Mouse (Mus musculus) A20 (cell line): ENCODE results near the gene 1700019D03Rik.
"Not testable (repeated sequence)": the region's sequence is repeated elsewhere in the genome, so short reads cannot be mapped to it uniquely, and the experiment has no call there.

Source experiments
- DNase-seq: peaks from one replicate; pipeline ENCODE4 v3.0.0-alpha.2; 2011; ENCODE audit warnings: low read depth, low spot score

1700019D03Rik gene

DNA sequence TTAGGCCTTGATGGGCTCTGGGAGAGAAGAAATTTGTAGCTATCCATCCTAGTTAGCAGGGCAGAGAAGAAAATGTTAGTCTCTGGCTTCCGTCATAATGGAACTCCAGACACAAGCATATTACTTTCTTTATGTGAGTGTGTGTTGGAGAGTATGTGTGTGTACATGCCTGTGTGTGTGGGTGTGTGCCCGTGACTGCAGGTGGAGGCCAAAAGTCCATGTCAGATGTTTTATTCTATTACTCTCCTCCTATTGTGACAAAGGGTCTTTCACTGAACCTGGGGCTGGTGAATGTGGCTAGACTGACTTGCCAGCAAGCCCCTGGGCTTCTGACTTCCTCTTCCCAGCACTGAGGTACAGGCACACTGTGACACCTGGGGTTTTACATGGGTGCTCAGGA, 65.5 kb downstream of the 1700019D03Rik start:
- peak; percentile 16 for DNase-seq

DNA sequence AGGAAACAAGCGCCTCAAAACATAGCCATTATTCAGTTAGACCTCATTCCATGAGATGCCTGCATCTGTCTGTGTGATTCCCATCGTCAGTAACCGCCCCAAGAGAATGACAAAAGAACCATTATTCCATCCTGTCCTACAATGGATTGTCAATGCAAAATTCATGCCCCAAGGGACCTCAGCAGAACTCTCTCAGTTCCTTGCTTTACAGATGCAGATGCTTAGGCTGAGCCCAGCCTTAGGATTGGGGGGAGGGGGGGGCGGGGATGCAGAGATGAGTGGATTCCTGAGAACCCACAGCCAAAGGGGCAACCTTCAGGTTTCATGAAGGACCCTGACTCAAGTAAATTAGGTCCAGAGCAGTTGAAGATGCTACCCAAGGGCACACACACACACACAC, 66.4 kb downstream of the 1700019D03Rik start:
- no peak for DNase-seq

DNA sequence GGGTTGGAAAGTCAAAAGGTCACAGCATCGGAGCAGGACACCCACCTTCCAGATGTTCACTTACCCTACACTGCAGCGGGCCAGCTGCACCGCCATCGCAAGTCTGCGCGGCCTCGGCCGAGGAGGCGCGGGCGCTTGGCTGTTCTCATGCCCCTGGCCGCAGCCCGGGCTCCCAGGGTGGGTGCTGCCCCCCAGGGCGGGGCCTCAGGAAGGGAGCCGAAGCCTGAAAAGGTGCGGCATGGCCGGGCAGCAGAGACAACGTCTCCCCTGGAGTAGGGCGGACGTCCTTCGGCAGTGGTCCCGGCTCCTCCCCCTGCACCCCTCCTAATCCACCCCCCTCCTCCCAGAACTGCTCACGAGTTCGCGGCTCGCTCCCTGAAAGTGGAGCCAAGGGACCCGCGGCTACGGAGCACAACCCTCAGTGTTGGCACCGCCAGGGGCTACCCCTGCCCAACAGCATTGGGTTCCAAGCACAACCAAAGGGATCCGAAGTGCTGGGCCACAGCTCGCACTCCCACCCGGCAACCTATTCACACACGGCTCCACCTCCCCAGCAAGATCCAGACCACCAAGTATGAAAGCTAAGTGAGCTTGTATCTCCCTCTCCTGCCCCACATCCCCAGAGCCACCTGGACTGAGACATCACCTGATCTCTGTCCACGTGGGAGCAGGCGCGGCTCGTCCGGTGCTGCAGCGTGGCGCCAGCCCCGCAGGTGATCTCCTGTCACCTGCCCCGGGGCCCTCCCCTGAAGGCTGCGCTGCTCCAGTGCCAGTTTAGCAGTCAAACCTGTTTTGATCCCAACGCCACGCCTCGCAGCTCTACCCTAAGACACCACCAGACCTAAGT, 67.2 kb downstream of the 1700019D03Rik start:
- peak; percentile 29 for DNase-seq

DNA sequence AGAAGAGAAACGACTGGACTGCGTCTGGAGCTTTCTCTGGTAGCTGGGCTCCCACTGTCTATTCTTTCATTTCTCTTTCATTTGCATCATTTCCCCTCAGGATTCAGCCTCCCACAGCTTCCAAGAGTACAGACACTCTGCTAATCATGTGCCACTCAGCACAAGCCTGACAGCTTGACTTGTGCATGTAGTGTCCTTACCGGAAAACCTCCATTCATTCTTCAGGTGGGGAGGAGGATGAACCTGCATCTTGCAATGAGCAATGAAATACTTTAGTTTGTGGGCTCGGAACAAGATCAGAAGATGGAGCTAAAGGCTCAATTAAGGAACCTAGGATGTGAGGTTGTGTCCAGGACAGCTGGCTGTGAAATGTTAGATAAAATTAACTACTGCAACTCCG, 67.8 kb downstream of the 1700019D03Rik start:
- DNase-seq = no peak

DNA sequence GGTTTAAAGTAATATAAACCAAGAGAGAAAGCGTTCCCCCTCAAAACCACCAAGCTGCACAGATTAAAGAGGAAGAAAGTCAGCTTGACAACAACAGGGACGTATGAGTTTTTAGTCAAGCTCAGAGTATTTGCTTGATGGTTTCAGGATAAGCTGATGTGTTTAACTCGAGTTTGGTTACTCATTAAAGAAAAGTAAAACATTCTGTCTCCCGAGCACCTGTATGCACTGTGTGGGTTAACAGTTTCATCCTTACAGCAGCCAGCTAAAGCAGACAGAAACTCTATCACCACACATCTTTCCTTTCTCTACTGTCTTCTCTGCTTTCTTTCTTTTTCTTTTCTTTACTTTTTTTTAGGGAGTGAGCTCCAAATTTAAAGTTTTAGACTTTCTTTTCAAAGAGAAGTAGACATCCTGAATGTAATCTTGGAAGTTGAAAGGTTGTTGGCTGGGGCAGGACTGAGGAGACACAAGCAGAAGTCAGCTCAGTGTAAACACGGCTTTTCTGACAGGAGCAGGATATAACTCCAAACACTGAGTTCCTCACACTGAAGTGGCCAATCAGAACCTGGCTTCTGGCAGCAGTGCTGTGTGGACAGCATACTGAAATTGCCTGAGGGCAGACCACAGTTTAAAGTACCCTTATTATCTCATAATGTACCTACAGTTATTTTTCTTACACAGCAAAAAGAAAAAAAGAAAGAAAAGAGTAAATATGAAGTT, 68.7 kb downstream of the 1700019D03Rik start:
- peak; percentile 14 for DNase-seq

DNA sequence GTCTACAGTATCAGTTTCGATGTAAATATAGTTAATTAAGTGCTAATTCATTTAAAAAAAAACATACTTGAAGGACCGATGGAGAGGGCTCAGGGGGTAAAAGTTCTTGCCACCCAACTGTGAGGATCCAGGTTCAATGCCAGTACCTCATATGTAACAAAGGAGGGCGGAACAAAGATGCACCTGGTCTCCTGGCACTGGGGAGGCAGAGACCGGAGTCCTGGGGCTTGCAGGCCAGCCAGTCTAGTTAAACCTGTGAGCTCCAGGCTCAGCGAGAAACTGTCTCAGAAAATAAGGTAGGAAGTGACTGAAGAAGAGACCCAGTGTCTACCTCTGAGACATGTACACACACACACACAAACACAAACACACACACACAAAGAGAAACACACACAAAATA, 72.1 kb downstream of the 1700019D03Rik start:
- DNase-seq = no peak

DNA sequence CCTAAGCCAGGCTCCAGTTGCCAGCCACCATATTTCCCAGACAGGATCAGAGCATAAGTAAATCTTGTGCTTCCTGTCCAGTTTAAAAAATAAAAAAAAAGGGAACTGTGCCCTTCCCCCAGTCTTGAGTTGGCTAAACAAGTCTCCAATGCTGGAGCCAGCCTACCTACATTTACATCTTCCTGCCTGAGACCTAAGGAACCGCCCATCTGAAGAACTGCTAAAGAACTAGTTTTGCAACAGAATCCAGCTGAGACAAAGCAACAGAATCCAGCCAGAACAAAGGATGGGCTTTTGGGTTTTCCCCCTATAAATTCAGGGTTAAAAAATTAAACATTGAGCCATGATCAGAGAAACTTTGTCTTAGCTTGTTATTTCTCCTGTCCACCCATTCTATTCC, 81.0 kb downstream of the 1700019D03Rik start:
- DNase-seq = no peak

DNA sequence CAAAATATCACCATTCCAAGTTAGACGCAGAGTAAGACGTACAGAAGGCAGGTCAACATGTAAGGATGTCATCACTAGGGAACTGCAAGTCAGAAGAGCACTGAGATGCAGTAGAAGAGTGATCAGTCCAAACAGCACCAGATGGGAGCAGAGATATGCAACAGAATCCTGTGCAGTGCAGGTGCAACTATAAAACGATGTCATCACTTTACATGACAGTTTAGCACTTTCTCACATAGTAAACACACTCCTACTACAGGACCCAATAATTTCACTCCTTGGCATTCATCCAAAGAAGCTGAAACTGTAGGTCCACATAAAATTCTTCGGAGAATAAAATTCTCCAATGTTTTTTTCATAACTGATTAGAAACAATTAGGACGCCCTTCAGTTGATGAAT, 85.5 kb downstream of the 1700019D03Rik start:
- DNase-seq = no peak

DNA sequence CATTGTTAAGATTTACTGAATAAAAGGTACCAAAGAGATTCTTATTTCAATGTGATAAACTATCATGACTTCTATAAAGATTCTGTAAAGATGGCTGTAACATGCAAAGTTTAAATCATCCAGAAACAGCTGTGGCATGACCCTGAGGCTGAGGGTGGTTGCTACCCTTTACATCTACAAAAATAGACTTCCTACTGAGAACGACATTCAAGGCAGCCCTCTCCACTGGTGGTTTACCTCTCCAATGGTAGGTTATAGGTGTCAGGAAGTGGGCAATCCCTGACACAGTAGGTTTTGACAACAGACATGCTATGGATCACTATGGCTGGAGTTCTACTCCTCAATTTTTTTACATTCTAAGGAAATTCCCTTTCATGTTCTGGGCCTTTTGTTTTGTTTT, 95.5 kb downstream of the 1700019D03Rik start:
- DNase-seq = not testable (repeated sequence)

DNA sequence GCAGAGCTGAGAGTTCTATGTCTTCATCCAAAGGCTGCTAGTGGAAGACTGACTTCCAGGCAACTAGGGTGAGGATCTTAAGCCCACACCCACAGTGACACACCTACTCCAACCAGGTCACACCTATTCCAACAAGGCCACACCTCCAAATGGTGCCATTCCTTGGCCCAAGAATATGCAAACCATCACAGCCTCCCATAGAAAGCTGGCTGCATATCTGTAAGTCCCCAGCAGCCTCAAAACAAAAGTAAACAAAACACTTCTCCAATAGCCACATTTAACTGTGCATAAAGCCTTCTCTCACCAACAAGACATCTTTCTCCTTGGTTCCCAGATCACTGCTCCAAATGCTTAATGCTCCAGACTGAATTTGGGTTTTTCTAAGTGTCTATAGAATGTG, 101.1 kb downstream of the 1700019D03Rik start:
- not testable (repeated sequence) for DNase-seq

DNA sequence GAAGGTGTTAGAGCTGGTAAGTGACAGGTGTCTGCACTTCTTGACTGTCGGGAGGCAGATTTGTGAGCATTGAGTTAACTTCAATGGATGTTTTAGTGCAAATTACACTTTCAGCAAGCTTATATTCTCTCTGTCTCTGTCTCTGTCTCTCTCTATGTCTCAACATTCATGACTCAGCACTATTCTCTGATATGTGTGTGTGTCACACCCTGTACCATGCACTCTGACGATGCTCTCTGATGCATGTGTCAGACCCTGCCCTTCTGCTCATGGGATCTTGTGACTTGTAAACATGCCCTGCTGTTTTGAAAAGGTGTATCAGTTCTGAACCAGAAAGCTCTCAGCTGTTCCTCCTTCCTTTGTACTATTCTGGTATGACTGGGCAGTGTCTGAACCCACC, 103.3 kb downstream of the 1700019D03Rik start:
- DNase-seq = no peak

DNA sequence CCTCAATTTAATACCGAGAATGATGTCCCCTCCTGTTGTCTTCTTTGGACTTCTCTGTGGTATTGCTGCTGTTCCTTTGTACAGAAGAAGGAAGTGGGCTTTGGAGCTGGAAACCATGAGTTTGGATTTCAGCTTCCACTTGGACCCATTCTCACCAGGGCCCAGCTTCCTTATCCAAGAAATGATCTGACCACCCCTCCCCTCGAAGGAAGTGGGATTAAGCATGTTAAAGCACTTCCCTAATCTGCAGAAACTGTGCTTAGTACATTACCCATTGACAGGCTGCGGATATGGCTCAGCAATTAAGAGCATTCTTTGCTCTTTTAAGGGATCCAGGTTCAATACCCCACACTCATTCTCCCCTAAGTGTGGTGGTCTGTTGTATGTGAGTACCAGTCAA, 110.2 kb downstream of the 1700019D03Rik start:
- DNase-seq = no peak

DNA sequence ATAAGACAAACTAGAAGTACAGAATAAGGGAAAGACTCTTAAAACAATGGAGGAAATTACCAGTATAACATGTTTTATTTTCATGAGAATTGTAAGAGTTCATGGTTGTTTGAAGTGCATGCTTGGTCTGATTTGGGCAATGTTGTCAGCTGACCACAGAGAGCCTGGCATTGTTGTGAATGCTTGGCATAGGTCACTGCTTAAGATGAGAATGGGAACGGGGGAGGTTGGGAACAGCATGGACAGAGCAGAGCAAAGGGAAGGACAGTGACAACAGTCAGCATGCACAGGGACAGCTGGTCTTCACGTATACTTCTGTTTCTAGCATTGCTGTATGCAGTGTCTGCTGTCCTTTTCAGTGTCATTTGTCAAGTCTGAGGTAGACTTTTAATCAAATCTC, 135.8 kb downstream of the 1700019D03Rik start:
- DNase-seq = no peak
